8 mouse cellular contexts compared by ENCODE assay signal in genomic region chr9:104408571-104409294, GRCm38 (mm10).
A peak's percentile ranks its signal among the peaks of the same experiment; 100 is the strongest.
DNase-seq lines count a peak whose midpoint lies in the region; ATAC-seq and TF ChIP-seq lines count a peak whose summit lies in the region.

No protein-coding gene starts in this region.

- ATAC-seq in heart, embryonic 13.5 days (ENCODE audit: extremely low read depth, insufficient number of reproducible peaks, low FRiP score, low TSS enrichment): no peak
- ATAC-seq in liver, embryonic 13.5 days (ENCODE audit: low read depth): peak; percentile 74

- TF ChIP-seq POLR2A in lung, adult 2 months (IDR thresholded peaks at IDR 0.05; ENCODE audit: borderline replicate concordance, extremely low read depth, low read depth, low read length): no peak

- H3K36me3 ChIP-seq in heart, embryonic 13.5 days: no peaks in the 10 kb centered on the region
- no peaks in the 10 kb centered on the region for H3K36me3 ChIP-seq in liver, embryonic 13.5 days

- H3K9me3 ChIP-seq in heart, embryonic 13.5 days: no peaks in the 10 kb centered on the region
- no peaks in the 10 kb centered on the region for H3K9me3 ChIP-seq in liver, embryonic 13.5 days (replicated peaks)

- H3K4me1 ChIP-seq in lung, adult 2 months (ENCODE audit: control insufficient read depth, insufficient read depth, low read length): no peaks in the 10 kb centered on the region
- H3K4me1 ChIP-seq in heart, embryonic 13.5 days: peaks cover 25% of the 10 kb centered on the region
- H3K4me1 ChIP-seq in liver, embryonic 13.5 days (replicated peaks): no peaks in the 10 kb centered on the region

- peaks cover 21% of the 10 kb centered on the region for H3K27me3 ChIP-seq in heart, embryonic 13.5 days (replicated peaks)
- no peaks in the 10 kb centered on the region; the same call in 1 of the 2 replicates for H3K27me3 ChIP-seq in liver, embryonic 13.5 days

- DNase-seq in lung, adult 2 months: peak; percentile 9
- DNase-seq in lung, adult 18-20 months: no peak
- peak; percentile 47 to 58 for DNase-seq in cerebellum, postnatal 36 days
- peak; percentile 11 to 36 for DNase-seq in kidney, postnatal 25 days
- DNase-seq in liver, embryonic 13.5 days: peak; percentile 56
- peak; percentile 49 for DNase-seq in retina, postnatal 1 day
- DNase-seq in thymus, adult 18-20 months: no peak

- H3K27ac ChIP-seq in heart, embryonic 13.5 days (replicated peaks): no peak overlapping the region
- no peak overlapping the region for H3K27ac ChIP-seq in liver, embryonic 13.5 days

- H3K4me3 ChIP-seq in lung, adult 2 months (replicated peaks; ENCODE audit: extremely low read depth, low read depth, low read length): no peak overlapping the region
- H3K4me3 ChIP-seq in heart, embryonic 13.5 days: peak overlapping the region; percentile 46
- H3K4me3 ChIP-seq in liver, embryonic 13.5 days (replicated peaks): peak overlapping the region; percentile 37

- H3K4me2 ChIP-seq in heart, embryonic 13.5 days: peak overlapping the region; percentile 75
- H3K4me2 ChIP-seq in liver, embryonic 13.5 days: peak overlapping the region; percentile 51

- peak overlapping the region; percentile 60 for H3K9ac ChIP-seq in heart, embryonic 13.5 days
- H3K9ac ChIP-seq in liver, embryonic 13.5 days: no peak overlapping the region

- no peak for TF ChIP-seq CTCF in lung, adult 2 months (IDR thresholded peaks at IDR 0.05; ENCODE audit: insufficient read depth, low read length)

- WGBS in lung, adult 2 months: 8% methylated on average over 21 of the region's 21 CpGs
- WGBS in heart, embryonic 13.5 days: 14% methylated on average over 21 of the region's 21 CpGs
- whole genome bisulfite sequencing in liver, embryonic 13.5 days (ENCODE audit: insufficient replicate concordance): 16% methylated on average over 21 of the region's 21 CpGs

Comparison
In these comparisons a context has a peak if more than half of its experiments do, and no peak if none do; other contexts are left out.
1. DNase-seq: peak in lung, adult 2 months (single experiment), cerebellum, postnatal 36 days (2 of 2), kidney, postnatal 25 days (2 of 2), liver, embryonic 13.5 days (single experiment) and retina, postnatal 1 day (single experiment); none in lung, adult 18-20 months (0 of 2) and thymus, adult 18-20 months (0 of 2).